Mouse (Mus musculus): ENCODE measurements at regions not wholly inside any gene's neighbourhood (a gene's known extent, or its start where the extent isn't known, plus 50 kb on each side); places are given as distances from the start of the nearest gene placed in this dataset.

- TF ChIP-seq POLR2A (IDR thresholded peaks at IDR 0.05; ENCODE audit: low read depth, low read length) (no peak), CTCF (IDR thresholded peaks at IDR 0.05; ENCODE audit: borderline replicate concordance, insufficient read depth, low read length) (no peak)
These were observed 307.9 kb upstream of the Cited2 start for GRCm38 (mm10) chr10:17415112-17415511.
